Mouse (Mus musculus) cerebellum, adult 2 months (tissue): ENCODE measurements at regions not wholly inside any gene's neighbourhood (a gene's known extent, or its start where the extent isn't known, plus 50 kb on each side); places are given as distances from the start of the nearest gene placed in this dataset.

ENCODE experiments used
- DNase-seq, 2 experiments: peaks; one replicate each; pipeline ENCODE4 v3.0.0; 2021
- H3K27ac ChIP-seq: fragments of 200-500 bp; 2 replicates; pipeline ENCODE4 v1.5.1; 2012; ENCODE audit warnings: low read length, control low read depth, inconsistent platforms; ENCODE audit not compliant: insufficient read depth
- H3K27me3 ChIP-seq: fragments of 200-500 bp; 2 replicates; pipeline ENCODE4 v1.6.1; 2012; ENCODE audit warnings: inconsistent platforms, mild to moderate bottlenecking, low read length, moderate library complexity; ENCODE audit not compliant: control insufficient read depth, insufficient read depth
- H3K4me1 ChIP-seq: fragments of 200-500 bp; 2 replicates; pipeline ENCODE4 v1.6.1; 2011; ENCODE audit warnings: low read length; ENCODE audit not compliant: control insufficient read depth, insufficient read depth
- H3K4me3 ChIP-seq: fragments of 200-500 bp; replicated peaks from 2 replicates; pipeline ENCODE3; 2011; ENCODE audit warnings: mild to moderate bottlenecking, low read depth, low read length, control low read depth; ENCODE audit not compliant: insufficient read depth
- CTCF ChIP-seq: fragments of 200-500 bp; IDR thresholded peaks from 2 replicates; pipeline ENCODE4 v1.5.1; 2011; ENCODE audit warnings: low read depth, mild to moderate bottlenecking, control low read depth, low read length, moderate library complexity, borderline replicate concordance; ENCODE audit not compliant: insufficient read depth
- POLR2A ChIP-seq: fragments of 200-500 bp; IDR thresholded peaks from 2 replicates; pipeline ENCODE4 v1.6.1; 2011; ENCODE audit warnings: low read length, control low read depth, borderline replicate concordance; ENCODE audit not compliant: insufficient read depth
- WGBS: fragments of 180-500 bp; shearing (Covaris S2); methylation state at CpG from one replicate; pipeline ENCODE4 v1.1.7; 2018; 5-methylcytosine and 5-hydroxymethylcytosine counted together

DNA sequence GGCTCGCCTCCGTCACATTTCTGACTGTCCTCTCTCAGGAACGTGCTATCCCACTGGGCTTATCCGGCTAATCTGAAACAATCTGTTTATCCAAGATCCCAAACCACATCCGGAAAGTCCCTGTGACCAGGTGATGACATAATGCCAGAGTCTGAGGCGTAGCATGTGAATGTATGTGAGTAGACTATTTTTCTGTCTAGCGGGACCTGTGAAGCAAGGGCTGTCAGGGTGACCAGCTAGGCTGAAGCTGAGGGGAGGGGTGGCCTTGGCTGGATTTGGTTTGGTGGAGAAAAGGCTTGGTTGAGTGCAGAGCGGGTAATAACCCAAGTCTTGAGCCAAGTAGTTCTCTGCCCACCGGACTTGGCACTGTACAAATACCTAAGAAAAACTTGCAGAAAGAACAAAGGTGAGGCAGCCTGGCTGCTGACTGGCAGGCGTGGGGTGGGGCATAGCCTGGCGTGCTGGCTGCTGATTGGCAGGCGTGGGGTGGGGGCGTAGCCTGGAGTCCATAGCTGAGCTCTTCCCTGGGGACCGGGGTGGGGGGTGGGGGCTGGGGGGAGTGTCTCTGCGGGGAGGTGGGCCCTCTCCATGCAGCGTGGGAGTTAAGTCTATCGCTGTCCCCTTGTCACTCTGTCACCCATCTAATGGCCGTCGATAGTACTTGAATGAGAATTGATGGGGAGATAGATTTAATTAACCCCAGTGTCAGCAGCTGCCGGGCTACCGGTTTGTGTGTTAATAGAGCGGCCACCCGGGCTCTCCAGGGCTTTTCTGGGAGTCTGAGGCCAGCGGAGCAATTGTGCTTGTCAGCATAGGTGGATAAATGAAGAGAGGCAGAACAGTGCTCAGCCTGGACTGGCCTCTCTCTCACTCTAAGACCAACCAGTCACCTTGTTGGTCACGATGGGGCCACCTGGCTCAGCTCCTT is 54.2 kb upstream of the Unc5b start:
- WGBS = 33% methylated on average over 25 of the region's 25 CpGs
- DNase-seq = no peak
- no peak overlapping the region for H3K4me3 ChIP-seq
- peaks cover 2% of the 10 kb centered on the region; the same call in 1 of the 2 replicates for H3K4me1 ChIP-seq
- no peak overlapping the region for H3K27ac ChIP-seq
- TF ChIP-seq CTCF (no peak), POLR2A (no peak)
- no peaks in the 10 kb centered on the region; the same call in 1 of the 2 replicates for H3K27me3 ChIP-seq

DNA sequence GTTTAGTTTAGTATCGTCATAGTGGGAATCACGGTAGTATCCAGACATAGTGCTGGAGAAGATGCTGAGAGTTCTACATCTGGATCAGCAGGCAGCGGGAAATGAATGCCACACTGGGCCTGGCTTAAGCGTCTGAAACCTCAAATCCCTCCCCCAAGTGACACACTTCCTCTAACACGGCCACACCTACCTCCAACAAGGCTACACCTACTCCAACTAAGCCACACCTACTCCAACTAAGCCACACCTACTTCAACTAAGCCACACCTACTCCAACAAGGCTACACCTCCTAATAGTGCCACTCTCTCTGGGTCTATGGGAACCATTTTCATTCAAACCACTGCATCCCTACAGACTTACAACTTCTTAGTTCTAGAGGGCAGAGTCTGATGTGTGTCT is 53.4 kb upstream of the Unc5b start:
- H3K27ac ChIP-seq = no peak overlapping the region
- H3K4me1 ChIP-seq = peaks cover under 1% of the 10 kb centered on the region; the same call in 1 of the 2 replicates
- no peak for DNase-seq
- TF ChIP-seq POLR2A = no peak
- TF ChIP-seq CTCF = no peak
- WGBS = 94% methylated on average over 5 of the region's 5 CpGs
- H3K4me3 ChIP-seq = no peak overlapping the region
- no peaks in the 10 kb centered on the region; the same call in 1 of the 2 replicates for H3K27me3 ChIP-seq
